Mouse (Mus musculus): ENCODE results near the gene 2310034G01Rik.

2310034G01Rik gene

GRCm38 (mm10) chr19:46300294-46301045 lies 49.6 kb downstream of the 2310034G01Rik start:
- 49% methylated on average over 8 of the region's 8 CpGs for WGBS
